Mouse (Mus musculus): ENCODE measurements around the gene Nup107.

GRCm38 (mm10) chr10:117816721-117817120, 24.2 kb upstream of the Nup107 start:
- TF ChIP-seq POLR2A (IDR thresholded peaks at IDR 0.05; ENCODE audit: borderline replicate concordance, control insufficient read depth, low read depth, low read length) (no peak), CTCF (IDR thresholded peaks at IDR 0.05; ENCODE audit: control insufficient read depth, insufficient read depth, low read length) (no peak)
